ENCODE assay signal across 25 mouse cellular contexts in genomic region chr9:28255905-28256268, GRCm38 (mm10).
DNase-seq lines count a peak whose midpoint lies in the region; ATAC-seq and TF ChIP-seq lines count a peak whose summit lies in the region.
"Had no signal": no experiment of that assay in that cellular context is flagged by ENCODE, and none has a peak within 500 bp of the region (broad histone marks: within the 10 kb centered on the region; RNA-seq: fewer than 3 reads in every experiment).

No protein-coding gene starts in this region.

- H3K4me3 ChIP-seq in forebrain, embryonic 10.5 days, result no peak overlapping the region
- H3K4me3 ChIP-seq in forebrain, postnatal 0 days (ENCODE audit: low read depth, low read length), result no peak overlapping the region
- H3K4me3 ChIP-seq in midbrain, embryonic 14.5 days (replicated peaks; ENCODE audit: low read depth, low read length), result no peak overlapping the region
- no peak overlapping the region for H3K4me3 ChIP-seq in midbrain, embryonic 16.5 days (ENCODE audit: low read depth, low read length)
- H3K4me3 ChIP-seq in forebrain, embryonic 14.5 days (ENCODE audit: low read depth, low read length), result no peak overlapping the region
- H3K4me3 ChIP-seq in hindbrain, embryonic 14.5 days (replicated peaks; ENCODE audit: low read length), result no peak overlapping the region
- H3K4me3 ChIP-seq: embryonic facial prominence, embryonic 15.5 days; heart, embryonic 12.5 days; kidney, embryonic 15.5 days; limb, embryonic 13.5 days; liver, embryonic 13.5 days had no signal

- 88% methylated on average over 1 of the region's 1 CpGs for WGBS in forebrain, embryonic 10.5 days
- 56% methylated on average over 1 of the region's 1 CpGs for WGBS in forebrain, postnatal 0 days
- WGBS in midbrain, embryonic 14.5 days, result 89% methylated on average over 1 of the region's 1 CpGs
- WGBS in midbrain, embryonic 16.5 days, result 74% methylated on average over 1 of the region's 1 CpGs
- 50% methylated on average over 1 of the region's 1 CpGs for WGBS in forebrain, embryonic 14.5 days
- WGBS in hindbrain, embryonic 14.5 days, result 70% methylated on average over 1 of the region's 1 CpGs

- no peak overlapping the region for H3K9ac ChIP-seq in forebrain, postnatal 0 days
- H3K9ac ChIP-seq in midbrain, embryonic 14.5 days (replicated peaks; ENCODE audit: low read length), result no peak overlapping the region
- H3K9ac ChIP-seq in midbrain, embryonic 16.5 days (ENCODE audit: low read depth, low read length), result no peak overlapping the region
- no peak overlapping the region for H3K9ac ChIP-seq in forebrain, embryonic 14.5 days (ENCODE audit: low read length)
- no peak overlapping the region for H3K9ac ChIP-seq in hindbrain, embryonic 14.5 days
- H3K9ac ChIP-seq: embryonic facial prominence, embryonic 15.5 days; heart, embryonic 12.5 days; kidney, embryonic 15.5 days; limb, embryonic 13.5 days; liver, embryonic 13.5 days had no signal

- no peak for ATAC-seq in forebrain, postnatal 0 days
- ATAC-seq in midbrain, embryonic 14.5 days (ENCODE audit: low FRiP score, low TSS enrichment), result 0 out of 2 replicates have a peak, but pooled peaks have one; percentile 17
- no peak for ATAC-seq in midbrain, embryonic 16.5 days
- peak; percentile 70 for ATAC-seq in forebrain, embryonic 14.5 days
- 0 out of 2 replicates have a peak, but pooled peaks have one; percentile 32 for ATAC-seq in hindbrain, embryonic 14.5 days (ENCODE audit: low FRiP score)
- ATAC-seq: intestine, postnatal 0 days had no signal

- H3K36me3 ChIP-seq in forebrain, embryonic 10.5 days (replicated peaks), result no peaks in the 10 kb centered on the region
- no peaks in the 10 kb centered on the region for H3K36me3 ChIP-seq in forebrain, postnatal 0 days (ENCODE audit: insufficient read depth)
- no peaks in the 10 kb centered on the region for H3K36me3 ChIP-seq in midbrain, embryonic 14.5 days (ENCODE audit: control insufficient read depth, insufficient read depth, low read length)
- no peaks in the 10 kb centered on the region for H3K36me3 ChIP-seq in midbrain, embryonic 16.5 days (ENCODE audit: control insufficient read depth, insufficient read depth, low read length)
- H3K36me3 ChIP-seq in forebrain, embryonic 14.5 days (ENCODE audit: control insufficient read depth, insufficient read depth, low read length), result no peaks in the 10 kb centered on the region
- H3K36me3 ChIP-seq in hindbrain, embryonic 14.5 days (replicated peaks; ENCODE audit: control insufficient read depth, insufficient read depth), result no peaks in the 10 kb centered on the region
- H3K36me3 ChIP-seq: embryonic facial prominence, embryonic 15.5 days; heart, embryonic 12.5 days; kidney, embryonic 15.5 days; limb, embryonic 13.5 days; liver, embryonic 13.5 days had no signal

- peak overlapping the region; percentile 78 for H3K27ac ChIP-seq in forebrain, embryonic 10.5 days
- H3K27ac ChIP-seq in forebrain, postnatal 0 days (ENCODE audit: low read depth, low read length), result no peak overlapping the region
- H3K27ac ChIP-seq in midbrain, embryonic 14.5 days (replicated peaks; ENCODE audit: low read depth, low read length), result no peak overlapping the region
- no peak overlapping the region for H3K27ac ChIP-seq in midbrain, embryonic 16.5 days (ENCODE audit: low read length)
- peak overlapping the region; percentile 40; the same call in 1 of the 2 replicates for H3K27ac ChIP-seq in forebrain, embryonic 14.5 days (ENCODE audit: low read depth, low read length)
- H3K27ac ChIP-seq in hindbrain, embryonic 14.5 days, result no peak overlapping the region
- H3K27ac ChIP-seq: embryonic facial prominence, embryonic 15.5 days; kidney, embryonic 15.5 days; limb, embryonic 13.5 days; liver, embryonic 13.5 days had no signal

- no peaks in the 10 kb centered on the region for H3K9me3 ChIP-seq in forebrain, embryonic 10.5 days
- no peaks in the 10 kb centered on the region for H3K9me3 ChIP-seq in forebrain, postnatal 0 days (ENCODE audit: low read length)
- H3K9me3 ChIP-seq in midbrain, embryonic 14.5 days (ENCODE audit: control insufficient read depth, low read length), result no peaks in the 10 kb centered on the region
- H3K9me3 ChIP-seq in midbrain, embryonic 16.5 days (replicated peaks; ENCODE audit: control insufficient read depth, low read length, poor library complexity, severe bottlenecking), result no peaks in the 10 kb centered on the region
- H3K9me3 ChIP-seq in forebrain, embryonic 14.5 days (replicated peaks; ENCODE audit: control insufficient read depth, low read length), result no peaks in the 10 kb centered on the region
- H3K9me3 ChIP-seq in hindbrain, embryonic 14.5 days (ENCODE audit: control insufficient read depth, low read length), result no peaks in the 10 kb centered on the region
- H3K9me3 ChIP-seq: embryonic facial prominence, embryonic 15.5 days; heart, embryonic 12.5 days; kidney, embryonic 15.5 days; limb, embryonic 13.5 days; liver, embryonic 13.5 days had no signal

- no peaks in the 10 kb centered on the region for H3K27me3 ChIP-seq in forebrain, embryonic 10.5 days (ENCODE audit: poor library complexity, severe bottlenecking)
- H3K27me3 ChIP-seq in forebrain, postnatal 0 days (ENCODE audit: insufficient read depth, low read length), result no peaks in the 10 kb centered on the region
- H3K27me3 ChIP-seq in midbrain, embryonic 14.5 days (ENCODE audit: control insufficient read depth, insufficient read depth, low read length), result no peaks in the 10 kb centered on the region
- H3K27me3 ChIP-seq in midbrain, embryonic 16.5 days (ENCODE audit: control insufficient read depth, insufficient read depth, low read depth, low read length), result no peaks in the 10 kb centered on the region
- H3K27me3 ChIP-seq in forebrain, embryonic 14.5 days (replicated peaks; ENCODE audit: control insufficient read depth, insufficient read depth, low read length), result no peaks in the 10 kb centered on the region
- H3K27me3 ChIP-seq in hindbrain, embryonic 14.5 days (ENCODE audit: control insufficient read depth, insufficient read depth, low read length), result no peaks in the 10 kb centered on the region; the same call in 1 of the 2 replicates
- H3K27me3 ChIP-seq: embryonic facial prominence, embryonic 15.5 days; heart, embryonic 12.5 days; liver, embryonic 13.5 days had no signal

- no peak for DNase-seq in forebrain, embryonic 10.5 days (ENCODE audit: extremely low spot score, low spot score)
- DNase-seq in forebrain, postnatal 0 days, result no peak
- no peak for DNase-seq in midbrain, embryonic 14.5 days
- DNase-seq in forebrain, embryonic 14.5 days (ENCODE audit: low spot score), result peak; percentile 51
- no peak for DNase-seq in hindbrain, embryonic 14.5 days (ENCODE audit: low spot score)
- no peak for DNase-seq in kidney, adult 18-20 months
- no peak for DNase-seq in yolk sac, embryonic 10.5 days (ENCODE audit: low spot score)
- DNase-seq: adrenal gland, postnatal 14 days; cerebellum, adult 8-10 months; cerebellum, postnatal 36 days; embryo, embryonic 11 days; gastrocnemius, postnatal 10 days; heart, postnatal 10 days; kidney, postnatal 4 days; liver, embryonic 13.5 days; lung, adult 2 months; lung, postnatal 14 days; right cerebral cortex, postnatal 14 days; spleen, adult 18-20 months had no signal

- H3K4me1 ChIP-seq in forebrain, embryonic 10.5 days, result peaks cover 20% of the 10 kb centered on the region
- no peaks in the 10 kb centered on the region for H3K4me1 ChIP-seq in forebrain, postnatal 0 days (ENCODE audit: insufficient read depth)
- H3K4me1 ChIP-seq in midbrain, embryonic 14.5 days (ENCODE audit: control insufficient read depth, insufficient read depth, low read length), result peaks cover 5% of the 10 kb centered on the region
- peaks cover 7% of the 10 kb centered on the region; the same call in 1 of the 2 replicates for H3K4me1 ChIP-seq in midbrain, embryonic 16.5 days (ENCODE audit: control insufficient read depth, insufficient read depth, low read length)
- H3K4me1 ChIP-seq in forebrain, embryonic 14.5 days (ENCODE audit: control insufficient read depth, insufficient read depth, low read length), result peaks cover 11% of the 10 kb centered on the region
- peaks cover 12% of the 10 kb centered on the region for H3K4me1 ChIP-seq in hindbrain, embryonic 14.5 days (replicated peaks; ENCODE audit: control insufficient read depth, insufficient read depth, low read length)
- H3K4me1 ChIP-seq: embryonic facial prominence, embryonic 15.5 days; heart, embryonic 12.5 days; kidney, embryonic 15.5 days; limb, embryonic 13.5 days; liver, embryonic 13.5 days had no signal

- no peak overlapping the region for H3K4me2 ChIP-seq in forebrain, postnatal 0 days (ENCODE audit: low read depth)
- H3K4me2 ChIP-seq in midbrain, embryonic 14.5 days (ENCODE audit: low read length), result no peak overlapping the region
- no peak overlapping the region for H3K4me2 ChIP-seq in midbrain, embryonic 16.5 days (ENCODE audit: low read length)
- H3K4me2 ChIP-seq in forebrain, embryonic 14.5 days (ENCODE audit: low read length), result no peak overlapping the region
- H3K4me2 ChIP-seq in hindbrain, embryonic 14.5 days (replicated peaks), result no peak overlapping the region
- H3K4me2 ChIP-seq: embryonic facial prominence, embryonic 15.5 days; heart, embryonic 12.5 days; kidney, embryonic 15.5 days; limb, embryonic 13.5 days; liver, embryonic 13.5 days had no signal

- no peak for TF ChIP-seq CTCF in forebrain, postnatal 0 days (IDR thresholded peaks at IDR 0.05; ENCODE audit: low read depth)

Comparison
In these comparisons a context has a peak if more than half of its experiments do, and no peak if none do; other contexts are left out.
1. H3K27ac ChIP-seq: peak in forebrain, embryonic 10.5 days (single experiment) and forebrain, embryonic 14.5 days (single experiment); none in forebrain, postnatal 0 days (single experiment), midbrain, embryonic 14.5 days (single experiment), midbrain, embryonic 16.5 days (single experiment) and hindbrain, embryonic 14.5 days (single experiment).
2. ATAC-seq: peak in midbrain, embryonic 14.5 days (single experiment), forebrain, embryonic 14.5 days (single experiment) and hindbrain, embryonic 14.5 days (single experiment); none in forebrain, postnatal 0 days (single experiment) and midbrain, embryonic 16.5 days (single experiment).